Mouse (Mus musculus): ENCODE measurements around the gene Kcnmb4. TPM values are rescaled to one million over a fixed set of nuclear protein-coding genes. Genes with fewer than 3 reads are reported as not detected.

The Kcnmb4 gene
- polyA plus RNA-seq (2012), result 0.20 and 0.36 TPM in 2 replicates

DNA sequence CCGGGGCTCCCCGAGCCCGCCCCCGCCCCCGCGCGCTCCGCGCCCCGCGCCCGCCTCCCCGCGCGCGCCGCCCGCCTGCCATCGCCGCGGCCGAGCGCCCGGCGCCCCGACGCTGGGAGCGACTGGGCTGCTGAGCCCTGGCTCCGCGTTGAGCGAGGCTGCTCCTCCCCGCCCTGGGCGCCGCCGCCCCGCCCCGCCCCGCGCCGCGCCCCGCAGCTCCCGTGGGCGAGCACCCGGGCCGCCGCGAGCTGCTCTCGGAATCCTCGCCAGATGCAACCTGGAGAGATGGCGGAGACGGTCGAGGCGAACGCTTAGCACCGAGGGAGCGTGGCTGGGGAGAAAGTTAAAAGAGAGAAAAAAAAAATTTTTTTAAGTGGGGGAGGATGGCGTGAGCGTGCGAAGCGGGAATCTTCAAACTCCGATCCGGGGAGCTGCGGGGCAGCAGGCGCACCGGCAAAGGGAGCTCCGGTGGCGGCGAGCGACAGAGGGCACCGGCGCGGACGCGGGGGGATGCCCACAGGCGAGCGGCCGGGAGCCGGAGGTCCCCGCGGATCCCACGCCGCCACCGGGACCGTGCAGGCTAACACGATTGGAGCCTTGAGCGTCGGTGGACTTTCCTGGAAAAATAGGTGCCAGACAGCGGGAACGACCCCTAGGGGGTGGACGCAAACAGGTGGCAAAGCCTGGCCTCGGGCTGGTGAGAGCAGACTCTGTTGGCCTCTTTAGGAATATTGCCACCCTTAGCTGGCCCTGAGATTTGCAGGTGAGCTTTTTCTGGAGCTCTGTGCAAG lies at the start of gene Kcnmb4:
Kcnmb4 (minus strand) TSS at position 120 of the 791 bp plus-strand sequence.

Other genes with a start within 250 kb of the Kcnmb4 start
- gene Ptprb, start 198.4 kb downstream of the Kcnmb4 start, polyA plus RNA-seq (2012), result 0.01 TPM in 1 of 2 replicates, not detected in the other
- 5.6 and 6.1 TPM in 2 replicates for gene Cnot2, start 107.6 kb upstream of the Kcnmb4 start, polyA plus RNA-seq (2012)

Data from megakaryocyte-erythroid progenitor cell, adult 5 weeks (primary cell).